Mouse (Mus musculus) cerebellum, postnatal 25 days (tissue): ENCODE measurements at regions not wholly inside any gene's neighbourhood (a gene's known extent, or its start where the extent isn't known, plus 50 kb on each side); places are given as distances from the start of the nearest gene placed in this dataset.

ENCODE experiments used
- DNase-seq, 2 experiments: peaks; one replicate each; pipeline ENCODE4 v3.0.0; 2021; ENCODE audit warnings: mixed read lengths in 2 of 2

- peak; percentile 14 to 44 for DNase-seq
These were observed 475.0 kb upstream of the A730009L09Rik start for GRCm38 (mm10) chr16:84039946-84040345.

DNA sequence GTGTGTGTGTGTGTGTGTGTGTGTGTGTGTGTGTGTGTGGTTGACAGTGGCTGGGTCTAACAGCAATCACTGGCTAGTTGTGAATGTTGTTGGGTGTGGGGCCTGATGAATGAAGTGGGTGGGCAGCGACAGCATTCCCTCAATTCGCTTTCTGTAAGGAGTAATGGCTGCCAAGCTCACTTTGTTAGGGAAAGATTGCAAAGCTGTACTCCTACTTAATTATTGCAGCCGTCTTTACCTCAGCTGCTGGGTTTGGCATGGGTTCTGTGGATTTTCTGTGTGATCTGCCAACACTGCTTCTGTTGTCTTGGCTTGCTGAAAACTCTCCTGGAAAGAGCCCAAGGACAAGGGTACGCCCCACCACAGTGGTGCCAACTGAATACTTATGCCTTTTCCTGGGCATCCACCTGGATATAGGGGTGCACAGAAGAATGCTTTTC lies 472.9 kb upstream of the A730009L09Rik start:
- DNase-seq: peak; percentile 68 to 74

- DNase-seq: no peak
These were observed 469.6 kb upstream of the A730009L09Rik start for GRCm38 (mm10) chr16:84045333-84045732.
